Mouse (Mus musculus) MEL (cell line): ENCODE results near the gene Tet3.

Experiments
- CHD1 ChIP-seq: IDR thresholded peaks from 2 replicates; pipeline ENCODE4 v1.6.1; 2012; ENCODE audit warnings: low read depth, mild to moderate bottlenecking, inconsistent platforms, low read length, improper control_type of control experiment
- CTCF ChIP-seq, 3 experiments: IDR thresholded peaks in 2 of 3; conservative IDR thresholded peaks in 1 of 3; 2 replicates each; pipeline ENCODE4 v1.5.1; 2011 to 2012; ENCODE audit warnings: low read length in 3 of 3, low read depth in 2 of 3, mild to moderate bottlenecking in 2 of 3, improper control_type of control experiment in 1 of 3, inconsistent platforms in 1 of 3, mixed read lengths in 1 of 3, moderate library complexity in 1 of 3; ENCODE audit not compliant: control insufficient read depth in 1 of 3, insufficient read depth in 1 of 3, poor library complexity in 1 of 3, severe bottlenecking in 1 of 3
- EP300 ChIP-seq, 2 experiments: IDR thresholded peaks; 2 replicates each; pipeline ENCODE4 v1.6.1; 2011; ENCODE audit warnings: improper control_type of control experiment in 2 of 2, low read length in 2 of 2, low read depth in 1 of 2, mild to moderate bottlenecking in 1 of 2
- MAX ChIP-seq: IDR thresholded peaks from 2 replicates; pipeline ENCODE4 v1.6.1; 2011; ENCODE audit warnings: low read length, improper control_type of control experiment
- MAZ ChIP-seq: IDR thresholded peaks from 2 replicates; pipeline ENCODE4 v1.6.1; 2012; ENCODE audit warnings: low read depth, mild to moderate bottlenecking, inconsistent platforms, low read length, improper control_type of control experiment
- NELFE ChIP-seq: IDR thresholded peaks from 2 replicates; pipeline ENCODE4 v1.6.1; 2011; ENCODE audit warnings: low read depth, low read length, improper control_type of control experiment
- POLR2A ChIP-seq, 2 experiments: IDR thresholded peaks; 2 replicates each; pipeline ENCODE4 v1.6.1; 2011 to 2012; ENCODE audit warnings: low read length in 2 of 2, mild to moderate bottlenecking in 2 of 2, control low read depth in 1 of 2, improper control_type of control experiment in 1 of 2, low read depth in 1 of 2, moderate library complexity in 1 of 2; ENCODE audit not compliant: control insufficient read depth in 1 of 2, insufficient read depth in 1 of 2, poor library complexity in 1 of 2
- POLR2AphosphoS5 ChIP-seq: IDR thresholded peaks from 2 replicates; pipeline ENCODE4 v1.6.1; 2012; ENCODE audit warnings: low read depth, borderline replicate concordance, mild to moderate bottlenecking, inconsistent platforms, low read length, moderate library complexity, mixed read lengths
- SIN3A ChIP-seq: IDR thresholded peaks from 2 replicates; pipeline ENCODE4 v1.6.1; 2012; ENCODE audit warnings: low read length, improper control_type of control experiment, inconsistent platforms
- TBP ChIP-seq: IDR thresholded peaks from 2 replicates; pipeline ENCODE4 v1.8.0; 2011; ENCODE audit warnings: low read depth, low read length, improper control_type of control experiment
- UBTF ChIP-seq: IDR thresholded peaks from 2 replicates; pipeline ENCODE4 v1.6.1; 2012; ENCODE audit warnings: low read depth, mild to moderate bottlenecking, inconsistent platforms, low read length, improper control_type of control experiment, moderate library complexity, borderline replicate concordance; ENCODE audit not compliant: insufficient read depth
- USF1 ChIP-seq: IDR thresholded peaks from 2 replicates; pipeline ENCODE4 v1.6.1; 2014; ENCODE audit warnings: low read depth, mild to moderate bottlenecking, inconsistent platforms, low read length, improper control_type of control experiment, moderate library complexity
- ZKSCAN1 ChIP-seq: IDR thresholded peaks from 2 replicates; pipeline ENCODE4 v1.6.1; 2012; ENCODE audit warnings: low read depth, mild to moderate bottlenecking, inconsistent platforms, low read length, improper control_type of control experiment, moderate library complexity
- ZMIZ1 ChIP-seq: IDR thresholded peaks from 2 replicates; pipeline ENCODE4 v1.6.1; 2012; ENCODE audit warnings: low read depth, mild to moderate bottlenecking, inconsistent platforms, low read length, improper control_type of control experiment, moderate library complexity

GRCm38 (mm10) chr6:83370316-83370965, 88.4 kb downstream of the Tet3 start:
- TF ChIP-seq POLR2A (IDR thresholded peaks at IDR 0.05; ENCODE audit: control insufficient read depth in 1 of 2, insufficient read depth in 1 of 2, low read depth in 1 of 2, low read length in 2 of 2, poor library complexity in 1 of 2) (no peak; a peak in 1 of 4 replicates), CTCF (IDR thresholded peaks at IDR 0.05 in 2 of 3, conservative IDR thresholded peaks at IDR 0.05 in 1 of 3; ENCODE audit: control insufficient read depth in 1 of 3, insufficient read depth in 1 of 3, low read depth in 2 of 3, low read length in 3 of 3, poor library complexity in 1 of 3, severe bottlenecking in 1 of 3) (no peak), ZKSCAN1 (no peak), SIN3A (no peak), EP300 (IDR thresholded peaks at IDR 0.05; ENCODE audit: low read depth in 1 of 2, low read length in 2 of 2) (no peak), TBP (no peak), CHD1 (no peak), ZMIZ1 (no peak), NELFE (no peak), UBTF (no peak), MAX (no peak), MAZ (no peak), POLR2AphosphoS5 (no peak), USF1 (no peak)
